Mouse (Mus musculus): Measurements from ENCODE around the gene Zfp383.
A peak's percentile ranks its signal among the peaks of the same experiment; 100 is the strongest.
"Not testable (repeated sequence)": the region's sequence is repeated elsewhere in the genome, so short reads cannot be mapped to it uniquely, and the experiment has no call there.

The Zfp383 gene

DNA sequence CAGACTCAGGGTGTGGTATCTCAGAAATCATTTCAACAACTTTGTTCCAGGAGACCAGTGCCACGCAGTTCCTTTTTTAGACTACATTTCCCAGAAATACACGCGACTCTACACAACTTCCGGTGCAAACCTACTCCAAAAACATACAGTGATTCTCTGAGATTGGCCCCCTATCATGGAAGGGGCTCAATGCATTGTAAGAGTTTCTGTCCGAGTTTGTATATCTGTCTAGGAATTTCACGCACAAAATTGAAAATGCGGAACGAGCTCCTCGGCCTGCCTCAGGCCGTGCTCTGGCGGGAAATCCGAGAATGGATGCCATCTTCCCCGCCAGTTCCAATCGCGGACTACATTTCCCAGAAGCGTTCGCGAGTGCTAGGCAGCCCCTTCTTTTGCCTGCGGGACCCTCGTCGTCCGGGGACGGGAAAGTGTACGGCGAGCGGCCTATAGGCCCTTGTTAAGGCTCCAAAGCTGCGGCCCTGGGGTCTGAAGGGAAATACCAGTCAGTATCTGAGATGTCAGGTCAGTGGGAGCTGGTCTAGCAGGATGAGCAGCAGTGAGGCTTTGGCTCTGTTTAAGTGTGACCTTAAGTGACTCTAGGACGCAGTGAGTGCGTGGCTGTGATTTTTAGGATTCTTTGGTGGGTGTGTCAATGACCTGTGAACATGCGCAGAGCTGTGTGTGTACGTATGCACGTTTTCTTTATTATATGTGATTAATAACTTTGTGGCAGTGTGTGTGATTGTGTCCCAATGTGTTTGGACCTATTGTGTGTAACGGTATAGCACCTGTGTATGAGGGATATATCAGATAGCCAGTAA, at the start of gene Zfp383:
Gene Zfp383 (plus strand): TSS at position 94 of the 821 bp plus-strand sequence.
- DNase-seq (ENCODE audit: low spot score in 2 of 2), result peak; percentile 57 to 78

DNA sequence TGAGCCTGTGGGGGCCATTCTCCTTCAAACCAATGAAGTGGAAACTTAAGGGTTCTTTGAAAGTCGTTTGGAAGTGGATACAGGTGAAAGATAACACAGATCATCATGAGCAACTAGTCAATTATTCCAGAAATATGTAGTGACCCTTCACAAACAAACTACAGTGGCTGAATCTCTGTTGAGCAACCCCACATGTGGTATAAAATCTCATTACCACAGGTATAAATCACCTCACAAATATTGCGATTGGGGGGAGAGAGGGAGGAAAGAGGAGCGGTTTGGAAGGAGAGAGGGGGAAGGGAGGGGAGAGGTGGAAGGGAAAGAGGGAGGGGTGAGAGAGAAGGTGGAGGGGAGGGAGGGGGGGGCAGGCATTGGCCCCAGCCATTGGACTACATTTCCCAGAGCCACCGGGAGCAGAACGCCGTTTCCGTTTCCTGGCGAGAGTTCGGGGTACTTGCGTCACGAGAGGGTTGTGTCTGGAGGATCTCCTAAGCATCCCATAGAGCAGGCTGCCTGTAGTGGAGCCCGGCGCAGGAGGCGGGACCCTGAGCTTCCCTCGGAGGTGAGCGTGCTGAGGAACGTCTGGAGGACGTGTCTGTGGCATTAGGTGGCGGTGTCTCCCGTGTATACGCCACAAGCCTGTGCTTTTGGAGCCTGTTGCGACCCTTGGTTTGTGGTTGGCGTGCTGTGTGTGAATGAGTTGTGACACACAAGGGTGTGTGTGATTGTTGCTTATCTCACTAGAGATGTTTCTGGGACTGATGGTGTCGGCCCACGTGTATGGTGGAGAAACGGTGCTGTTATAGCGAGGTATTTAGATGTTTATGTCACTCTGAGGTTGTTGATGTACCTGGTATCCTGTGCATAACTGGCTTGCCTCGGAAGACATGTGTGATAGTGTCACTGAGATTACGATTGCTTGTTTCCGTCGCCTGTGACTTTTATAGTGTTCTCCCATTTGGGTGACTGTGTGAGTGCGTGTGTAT, 48.2 kb upstream of the Zfp383 start, which contains the start of gene Zfp420:
Gene Zfp420 (plus strand): TSS at position 448 of the 986 bp plus-strand sequence.
- peak; percentile 28 to 78 for DNase-seq (ENCODE audit: low spot score in 2 of 2)

DNA sequence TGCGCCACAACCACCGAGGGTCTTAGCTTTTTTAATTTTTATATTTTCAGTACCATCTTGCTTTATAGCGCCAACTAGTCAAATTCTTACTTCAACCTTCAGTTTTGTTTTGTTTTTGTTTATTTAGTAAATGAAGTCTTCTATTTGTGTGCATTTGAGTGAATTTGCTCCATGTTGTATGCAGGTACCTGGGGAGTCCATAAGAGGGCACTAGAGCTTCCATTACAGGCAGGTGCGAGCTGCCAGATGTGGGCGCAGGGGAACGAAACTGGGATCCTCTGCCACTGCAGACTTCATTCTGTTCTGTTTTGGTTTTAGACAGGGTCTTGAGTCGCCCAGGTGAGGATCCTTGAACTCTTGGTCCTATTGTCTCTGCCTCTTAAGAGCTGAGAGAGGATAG, 46.4 kb upstream of the Zfp383 start:
- DNase-seq (ENCODE audit: low spot score in 2 of 2), result no peak

DNA sequence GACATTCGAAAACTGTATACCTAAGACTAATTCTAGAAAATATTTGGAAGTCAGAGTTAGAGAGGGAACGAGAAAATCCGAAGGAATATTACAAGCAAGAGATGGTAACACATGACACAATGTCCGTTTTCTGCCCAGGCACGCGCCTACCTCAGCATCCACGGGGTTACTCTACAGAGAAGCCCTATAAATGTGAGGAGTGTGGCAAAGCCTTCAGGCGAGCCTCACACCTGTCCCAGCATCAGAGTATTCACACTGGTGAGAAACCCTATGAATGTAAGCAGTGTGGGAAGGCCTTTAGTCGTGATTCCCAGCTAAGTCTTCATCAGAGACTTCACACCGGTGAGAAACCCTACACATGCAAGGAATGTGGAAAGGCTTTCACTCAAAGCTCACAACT, 33.8 kb upstream of the Zfp383 start:
- no peak for DNase-seq (ENCODE audit: low spot score in 2 of 2)

DNA sequence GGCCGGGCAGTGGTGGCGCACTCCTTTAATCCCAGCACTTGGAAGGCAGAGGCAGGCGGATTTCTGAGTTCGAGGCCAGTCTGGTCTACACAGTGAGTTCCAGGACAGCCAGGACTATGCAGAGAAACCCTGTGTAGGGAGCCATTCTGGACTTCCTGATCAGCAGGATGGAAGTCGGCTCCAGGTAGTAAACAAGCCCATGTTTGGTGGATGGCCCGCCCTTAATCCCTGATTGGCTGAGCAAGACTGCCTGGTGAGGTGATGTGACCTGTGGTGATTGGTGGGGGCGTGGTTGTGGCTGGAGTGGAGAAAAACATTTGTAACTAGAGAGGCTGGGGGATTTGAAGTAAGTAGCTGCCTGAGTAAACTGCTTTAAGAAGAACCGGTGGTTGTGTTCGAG, 30.5 kb upstream of the Zfp383 start:
- not testable (repeated sequence) for DNase-seq (ENCODE audit: low spot score in 2 of 2)

DNA sequence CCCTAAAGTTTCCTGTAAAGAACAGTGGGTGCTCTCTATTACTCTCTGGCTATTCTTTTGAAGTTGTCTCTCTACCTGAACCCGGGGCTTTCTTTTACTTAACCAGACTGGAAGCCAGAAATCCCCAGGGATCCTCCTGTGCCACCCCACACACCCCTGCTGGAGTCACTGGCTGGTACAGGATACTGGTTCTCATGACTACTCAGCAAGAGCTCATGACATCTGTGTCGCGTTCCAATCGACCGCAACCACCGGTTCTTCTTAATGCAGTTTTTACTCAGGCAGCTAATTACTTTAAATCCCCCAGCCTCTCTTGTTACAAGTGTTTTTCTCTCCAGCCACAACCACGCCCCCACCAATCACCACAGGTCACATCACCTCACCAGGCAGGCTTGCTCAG, 28.0 kb upstream of the Zfp383 start:
- DNase-seq (ENCODE audit: low spot score in 2 of 2), result no peak

DNA sequence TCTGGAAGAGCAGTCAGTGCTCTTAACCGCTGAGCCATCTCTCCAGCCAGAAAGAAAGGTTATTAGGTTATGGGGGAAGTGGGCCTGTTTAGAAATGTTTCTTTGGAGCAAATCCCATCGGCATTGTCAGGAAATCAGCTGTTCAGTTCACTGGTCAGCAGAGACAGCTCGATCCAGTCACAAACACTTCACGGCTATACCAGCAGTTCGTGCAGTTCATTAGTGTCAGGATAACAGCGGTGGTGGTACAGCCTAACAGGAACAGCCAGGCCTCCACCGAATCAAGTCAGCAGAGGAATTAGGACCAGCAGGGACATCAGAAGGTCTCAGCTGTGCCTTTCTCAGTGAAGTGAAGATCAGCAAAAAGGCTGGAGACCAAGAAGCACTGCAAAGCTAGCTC, 27.1 kb upstream of the Zfp383 start:
- no peak for DNase-seq (ENCODE audit: low spot score in 2 of 2)

DNA sequence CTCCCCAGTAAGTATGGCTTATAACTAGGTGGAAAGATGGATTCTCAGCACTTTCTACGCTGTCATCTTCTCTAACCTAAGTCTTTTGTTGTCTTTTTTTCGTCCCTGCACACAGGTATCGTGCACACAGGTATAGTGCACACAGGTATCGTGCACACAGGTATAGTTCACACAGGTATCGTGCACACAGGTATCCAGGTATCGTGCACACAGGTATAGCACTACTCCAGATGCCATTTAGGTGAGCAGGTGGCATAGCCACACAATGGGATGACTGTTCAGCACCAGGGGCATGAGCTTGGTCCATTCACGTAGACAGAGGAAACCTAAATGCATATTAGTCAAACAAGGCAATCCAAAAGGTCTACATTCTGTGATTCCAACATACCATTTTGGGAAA, 17.5 kb upstream of the Zfp383 start:
- no peak for DNase-seq (ENCODE audit: low spot score in 2 of 2)

DNA sequence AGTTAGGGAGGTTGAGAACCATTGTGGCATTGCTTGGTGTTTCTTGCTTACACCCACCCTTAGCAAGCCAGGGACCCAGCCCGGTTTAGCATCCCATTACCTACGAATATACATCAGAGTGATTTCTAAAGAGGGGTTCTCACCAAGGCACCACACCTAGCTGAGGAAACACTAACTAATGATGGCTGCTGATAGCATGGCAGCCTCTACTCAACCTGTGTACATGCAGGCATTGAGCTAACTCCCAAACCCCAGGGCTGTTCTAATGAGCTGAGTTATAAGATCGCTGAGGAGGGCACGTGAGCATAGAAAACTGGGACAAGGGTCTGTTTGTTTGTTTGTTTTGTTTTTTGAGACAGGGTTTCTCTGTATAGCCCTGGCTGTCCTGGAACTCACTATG, 15.3 kb upstream of the Zfp383 start:
- DNase-seq (ENCODE audit: low spot score in 2 of 2), result no peak

DNA sequence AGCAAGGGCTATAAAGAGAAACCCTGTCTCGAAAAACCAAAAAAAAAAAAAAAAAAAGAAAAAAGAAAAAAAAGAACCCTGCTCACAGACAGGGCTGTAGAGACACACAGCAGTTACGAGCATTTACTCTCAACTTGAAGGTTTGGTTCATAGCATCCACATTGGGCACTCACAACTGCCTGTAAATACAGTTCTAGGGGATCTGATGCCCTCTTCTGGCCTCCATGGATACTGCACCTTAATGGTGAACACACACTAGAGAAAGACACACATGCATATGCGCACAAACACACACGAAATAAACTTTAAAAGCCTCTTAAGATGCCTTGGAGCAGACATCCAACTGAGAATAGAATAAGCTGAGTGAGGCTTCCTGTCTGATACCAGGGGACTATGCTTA, 9.7 kb upstream of the Zfp383 start:
- no peak for DNase-seq (ENCODE audit: low spot score in 2 of 2)

DNA sequence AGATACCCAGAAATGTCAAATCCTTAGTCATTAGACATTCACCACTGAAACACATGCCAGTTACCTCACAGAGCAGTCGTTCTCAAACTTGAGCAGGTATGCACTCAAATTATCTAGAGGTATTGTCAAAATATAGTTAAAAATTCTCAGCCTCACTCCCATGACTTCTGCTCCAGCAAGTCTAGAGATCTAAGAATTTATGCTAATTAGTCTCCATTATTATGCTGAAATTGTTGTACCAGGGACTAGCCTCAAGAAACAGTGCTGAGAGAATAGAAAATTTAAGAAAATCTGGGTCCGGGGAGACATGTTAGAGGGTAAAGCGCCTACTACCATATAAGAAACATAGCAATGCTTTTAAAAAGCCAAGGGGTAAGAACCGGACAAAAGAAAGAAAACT, 3.9 kb upstream of the Zfp383 start:
- DNase-seq (ENCODE audit: low spot score in 2 of 2), result no peak

DNA sequence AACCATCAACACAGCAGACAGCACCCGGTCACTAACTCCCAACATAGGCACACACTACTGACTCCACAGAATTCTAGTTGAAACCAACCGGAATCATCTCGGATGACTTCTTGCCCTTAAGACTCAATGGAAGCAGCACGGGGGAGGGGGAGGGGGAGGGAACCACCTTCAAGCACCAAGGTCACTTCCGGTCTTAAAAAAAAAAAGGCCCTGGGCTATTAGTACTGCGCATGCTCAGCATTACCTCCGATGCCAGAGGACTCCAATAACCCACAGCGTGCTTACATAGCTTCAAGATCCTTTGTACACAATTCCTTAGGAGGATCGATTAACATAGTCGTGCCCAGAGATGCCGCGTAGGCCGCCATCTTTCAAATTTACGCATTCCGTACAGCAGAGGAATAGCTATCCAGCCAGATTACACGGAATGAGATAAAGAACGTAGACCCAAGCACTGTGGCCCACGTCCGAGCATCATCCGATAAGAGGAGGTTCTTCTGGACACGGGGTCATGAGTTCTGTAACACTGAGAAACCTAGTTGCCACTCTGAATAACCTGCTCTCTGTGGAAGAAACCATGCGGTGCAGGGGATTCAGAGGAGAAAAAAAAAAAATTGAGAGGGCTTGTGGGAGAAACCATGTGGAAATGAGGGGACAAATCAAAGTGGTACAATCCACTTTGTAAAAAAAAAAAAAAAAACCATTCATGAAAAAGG, 1.9 kb upstream of the Zfp383 start, which contains the start of gene Zfp27:
Gene Zfp27 (minus strand): TSS at position 607 of the 716 bp plus-strand sequence.
- DNase-seq (ENCODE audit: low spot score in 2 of 2), result peak; percentile 24 to 52

DNA sequence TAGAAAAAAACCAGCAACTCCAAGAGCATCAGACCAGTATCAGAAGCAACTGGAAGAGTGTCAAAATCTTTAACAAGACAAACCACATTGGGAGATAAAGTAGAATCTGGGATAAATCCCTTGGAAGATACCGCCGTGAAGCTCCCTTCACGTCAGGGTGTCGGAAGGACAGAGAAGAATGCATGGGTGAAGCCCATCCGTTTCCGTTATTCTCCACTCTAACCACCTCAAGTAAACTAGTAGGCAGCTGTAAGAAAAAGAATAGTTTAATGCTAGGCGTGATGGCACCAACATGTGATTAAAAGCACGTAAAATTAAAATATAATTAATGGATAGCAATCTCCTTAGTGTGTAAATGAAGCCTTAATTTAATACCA, 1.4 kb upstream of the Zfp383 start:
- DNase-seq (ENCODE audit: low spot score in 2 of 2), result no peak

DNA sequence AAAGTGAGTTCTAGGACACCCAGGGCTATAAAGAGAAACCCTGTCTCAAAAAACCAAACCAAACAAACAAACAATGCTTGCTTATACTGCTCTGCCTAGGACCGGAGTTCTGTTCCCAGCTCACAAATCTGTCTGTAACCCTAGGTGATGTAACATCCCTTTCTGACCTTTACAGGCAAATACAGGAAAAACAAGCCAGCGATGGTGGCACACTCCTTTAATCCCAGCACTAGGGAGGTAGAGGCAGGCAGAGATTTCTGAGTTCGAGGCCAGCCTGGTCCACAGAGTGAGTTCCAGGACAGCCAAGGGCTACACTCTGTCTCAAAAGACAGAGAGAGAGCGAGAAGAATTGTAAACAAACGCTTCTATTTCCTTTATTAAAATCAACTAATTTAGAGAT, 817 bp upstream of the Zfp383 start:
- DNase-seq (ENCODE audit: low spot score in 2 of 2), result no peak

DNA sequence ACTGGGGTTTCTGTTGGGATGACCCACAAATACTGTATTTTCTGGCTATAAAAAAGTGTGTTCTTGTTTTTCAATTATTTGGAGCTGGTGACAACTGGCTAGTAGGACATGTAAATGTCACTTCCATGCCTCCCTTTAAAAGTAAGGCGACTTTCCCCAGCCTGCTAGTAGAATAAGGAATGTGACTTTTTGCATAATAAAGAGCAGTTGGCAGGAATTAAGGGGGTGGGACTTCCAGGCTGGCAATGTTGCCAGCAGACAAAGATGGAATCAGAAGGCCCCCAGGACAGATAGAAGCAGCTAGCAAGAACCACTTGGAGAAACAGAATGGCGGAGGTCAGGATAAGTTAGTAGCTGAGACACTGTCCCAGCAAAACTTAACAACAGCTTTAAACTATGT, 2.2 kb downstream of the Zfp383 start:
- DNase-seq (ENCODE audit: low spot score in 2 of 2), result no peak

DNA sequence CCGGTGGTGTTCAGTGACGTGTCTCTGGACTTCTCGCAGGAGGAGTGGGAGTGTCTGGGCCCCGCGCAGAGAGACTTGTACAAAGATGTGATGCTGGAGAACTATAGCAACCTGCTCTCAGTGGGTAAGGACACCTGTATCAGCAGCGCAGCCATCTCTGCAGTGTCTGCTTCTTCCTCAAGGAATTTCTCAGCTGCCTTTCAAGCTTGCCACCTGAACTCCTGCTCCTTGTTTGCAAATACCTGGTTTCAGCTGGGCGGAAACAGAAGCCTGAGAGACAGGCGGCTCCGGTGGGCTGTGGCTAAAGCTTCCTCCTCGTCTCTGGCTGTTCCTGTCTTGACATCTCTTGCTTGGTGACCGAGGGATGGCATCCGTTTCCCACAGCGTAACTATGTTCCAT, 4.1 kb downstream of the Zfp383 start:
- no peak for DNase-seq (ENCODE audit: low spot score in 2 of 2)

DNA sequence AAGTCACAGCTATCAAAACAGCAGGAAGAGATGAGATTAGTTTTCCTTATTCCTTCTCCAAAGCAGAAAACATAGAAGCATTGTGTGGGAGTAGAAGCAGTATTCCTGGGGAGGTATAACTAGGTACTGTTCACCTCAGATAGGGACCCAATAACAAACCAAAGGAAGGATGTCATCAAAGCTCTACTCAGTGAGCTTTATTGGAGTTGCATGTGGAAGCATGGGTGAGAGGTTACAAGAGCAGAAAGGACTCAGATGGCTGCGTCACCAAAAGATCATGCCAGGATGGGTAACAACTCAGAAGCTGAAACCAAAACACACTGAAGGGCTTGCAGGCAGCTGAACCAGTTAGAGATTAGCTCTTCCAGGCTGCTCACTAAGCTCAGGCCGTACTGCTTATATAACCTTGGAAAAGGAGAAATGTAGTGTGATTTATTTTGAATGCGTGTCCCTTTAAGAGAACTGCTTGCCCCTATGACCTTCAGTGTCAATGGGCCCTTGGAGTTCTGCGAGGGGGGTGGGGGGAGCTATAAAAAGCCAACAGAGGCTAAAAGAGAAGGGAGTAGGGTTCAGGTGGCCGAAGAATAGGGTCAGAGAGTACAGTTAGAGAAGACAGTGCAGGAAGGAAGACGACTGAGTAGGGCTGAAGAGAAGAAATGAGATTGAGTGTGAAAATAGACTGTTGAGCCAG, 9.5 kb downstream of the Zfp383 start:
- DNase-seq (ENCODE audit: low spot score in 2 of 2), result no peak

DNA sequence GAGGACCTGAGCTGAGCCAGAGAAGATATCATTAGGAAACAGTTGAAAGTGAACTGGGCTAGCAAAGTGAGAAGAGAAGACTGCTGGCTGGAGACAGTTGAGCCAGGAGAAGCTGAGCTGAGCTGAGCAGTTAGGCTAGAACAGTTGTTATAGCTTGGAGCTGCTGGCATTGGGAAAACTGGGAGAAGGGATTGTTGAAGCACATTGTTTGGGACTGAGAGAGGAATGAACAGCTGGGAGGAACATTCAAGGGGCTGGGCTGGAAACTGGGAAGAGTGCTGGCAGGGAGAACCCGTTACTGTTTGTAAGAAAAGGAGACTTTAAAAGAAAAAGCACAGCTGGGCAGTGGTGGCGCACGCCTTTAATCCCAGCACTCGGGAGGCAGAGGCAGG, 10.0 kb downstream of the Zfp383 start:
- DNase-seq (ENCODE audit: low spot score in 2 of 2), result no peak

DNA sequence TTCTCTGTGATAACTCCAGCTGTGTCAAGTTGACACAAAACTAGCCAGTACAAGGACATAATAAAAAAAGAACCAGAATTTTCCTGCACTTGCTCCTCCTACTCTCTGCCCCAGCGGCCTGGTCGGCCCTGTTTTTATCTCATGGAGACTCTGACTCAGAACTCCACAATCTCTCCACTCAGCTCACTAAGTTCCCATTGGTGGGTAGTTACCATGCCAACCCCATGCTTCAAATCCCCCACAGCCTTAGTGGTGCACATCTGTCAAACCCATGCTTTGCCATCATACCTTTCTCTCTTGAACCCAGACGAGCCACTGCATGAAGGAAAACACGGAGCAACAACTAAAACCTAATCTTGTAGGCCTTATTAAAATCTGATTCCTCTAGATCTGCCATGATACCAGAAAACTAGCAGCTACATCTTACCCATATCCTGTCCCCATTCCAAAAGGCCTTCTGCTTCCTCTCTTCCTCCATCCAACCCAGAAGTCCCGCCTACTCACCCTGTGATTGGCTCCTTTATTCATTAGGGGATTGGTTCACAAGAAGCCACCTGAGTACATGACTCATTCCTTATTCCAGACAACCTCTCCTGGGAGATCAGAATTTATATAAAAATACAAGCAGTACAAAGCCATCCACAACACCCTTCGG, 13.5 kb downstream of the Zfp383 start:
- no peak for DNase-seq (ENCODE audit: low spot score in 2 of 2)

DNA sequence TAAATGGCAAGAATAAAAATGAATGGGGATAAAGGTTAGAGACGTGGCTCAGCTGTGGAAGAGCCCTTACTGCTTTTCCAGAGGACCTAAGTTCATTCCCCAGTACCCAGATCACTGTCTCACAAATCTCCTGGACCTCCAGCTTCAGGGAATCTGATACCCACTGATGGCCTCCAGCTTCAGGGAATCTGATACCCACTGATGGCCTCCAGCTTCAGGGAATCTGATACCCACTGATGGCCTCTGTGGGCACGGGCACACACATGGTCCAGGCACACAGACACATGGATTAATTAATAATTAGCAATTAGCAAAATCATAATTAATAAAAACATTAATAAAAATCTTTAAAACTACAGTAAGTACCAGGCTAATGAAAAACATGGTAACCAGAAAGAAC, 14.8 kb downstream of the Zfp383 start:
- DNase-seq (ENCODE audit: low spot score in 2 of 2), result no peak

DNA sequence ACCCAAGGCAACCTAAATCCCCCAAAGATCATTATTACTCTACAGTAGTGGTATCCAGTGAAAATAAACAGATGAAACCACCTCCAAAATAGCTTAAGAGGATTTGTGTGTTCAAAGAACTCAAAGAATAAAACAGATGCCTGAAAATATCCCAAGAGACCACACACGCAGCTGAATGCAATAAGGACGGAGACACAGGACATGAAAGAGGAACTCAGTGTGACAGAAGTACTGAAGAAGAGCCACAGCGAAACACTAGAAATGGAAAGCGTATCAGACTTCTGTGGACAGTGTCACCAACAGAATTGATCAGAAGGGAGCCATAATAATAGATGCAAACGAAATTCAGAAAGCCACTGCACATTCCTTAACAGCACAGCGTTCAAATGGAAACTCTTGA, 30.8 kb downstream of the Zfp383 start:
- DNase-seq (ENCODE audit: low spot score in 2 of 2), result no peak

All from spleen, postnatal 10 days (tissue).